Comparison of ENCODE assay signal across 30 mouse cellular contexts in genomic region chr13:98363046-98363445, GRCm38 (mm10). TPM values are rescaled to one million over a fixed set of nuclear protein-coding genes. Genes with fewer than 3 reads are reported as not detected.
DNase-seq lines count a peak whose midpoint lies in the region; ATAC-seq lines count a peak whose summit lies in the region.
"Had no signal": no experiment of that assay in that cellular context is flagged by ENCODE, and none has a peak within 500 bp of the region (broad histone marks: within the 10 kb centered on the region; RNA-seq: fewer than 3 reads in every experiment).

No protein-coding gene starts in this region.

- peak; percentile 49 for DNase-seq in hindbrain, embryonic 11.5 days (ENCODE audit: low spot score)
- DNase-seq in embryo, embryonic 10.5 days (ENCODE audit: low spot score), result peak; percentile 67
- DNase-seq in forelimb bud, embryonic 11.5 days (ENCODE audit: low read depth, low spot score), result peak; percentile 12
- DNase-seq: adrenal gland, adult 2 months; adrenal gland, postnatal 36 days; cerebellum, adult 8-10 months; cerebellum, postnatal 25 days; gastrocnemius, postnatal 25 days; heart, adult 2 months; kidney, adult 9 months; kidney, postnatal 10 days; layer of hippocampus, postnatal 36 days; left cerebral cortex, postnatal 4 days; liver, postnatal 0 days; lung, postnatal 36 days; thymus, postnatal 4 days had no signal

- H3K27ac ChIP-seq in hindbrain, embryonic 11.5 days (ENCODE audit: low read depth, low read length), result no peak overlapping the region
- H3K27ac ChIP-seq in hindbrain, embryonic 13.5 days, result no peak overlapping the region
- H3K27ac ChIP-seq in brown adipose tissue, adult 24 weeks (replicated peaks; ENCODE audit: low read depth, low read length), result no peak overlapping the region
- H3K27ac ChIP-seq in intestine, embryonic 15.5 days, result no peak overlapping the region
- H3K27ac ChIP-seq: heart, adult 2 months; hindbrain, embryonic 10.5 days; hindbrain, postnatal 0 days; liver, embryonic 12.5 days; midbrain, embryonic 12.5 days had no signal

- ATAC-seq in hindbrain, embryonic 11.5 days (ENCODE audit: low FRiP score), result no peak
- ATAC-seq in hindbrain, embryonic 13.5 days (ENCODE audit: low FRiP score), result no peak
- ATAC-seq in intestine, embryonic 15.5 days, result no peak
- ATAC-seq: activated CD4-positive, CD25-positive, alpha-beta regulatory T cell, adult 4 months; hindbrain, postnatal 0 days; intestine, postnatal 0 days; liver, embryonic 12.5 days; liver, postnatal 0 days had no signal

- no peaks in the 10 kb centered on the region for H3K9me3 ChIP-seq in hindbrain, embryonic 11.5 days (ENCODE audit: control insufficient read depth, low read length)
- no peaks in the 10 kb centered on the region for H3K9me3 ChIP-seq in hindbrain, embryonic 13.5 days
- no peaks in the 10 kb centered on the region for H3K9me3 ChIP-seq in intestine, embryonic 15.5 days
- H3K9me3 ChIP-seq: heart, embryonic 12.5 days; hindbrain, embryonic 10.5 days; liver, embryonic 12.5 days; midbrain, embryonic 12.5 days had no signal

- H3K4me2 ChIP-seq in hindbrain, embryonic 11.5 days (replicated peaks; ENCODE audit: low read depth, low read length), result no peak overlapping the region
- no peak overlapping the region for H3K4me2 ChIP-seq in hindbrain, embryonic 13.5 days
- no peak overlapping the region for H3K4me2 ChIP-seq in intestine, embryonic 15.5 days (replicated peaks)
- H3K4me2 ChIP-seq: heart, embryonic 12.5 days; liver, embryonic 12.5 days; midbrain, embryonic 12.5 days had no signal

- H3K4me1 ChIP-seq in hindbrain, embryonic 11.5 days (replicated peaks; ENCODE audit: control insufficient read depth, insufficient read depth, low read length), result peaks cover 7% of the 10 kb centered on the region
- peaks cover 17% of the 10 kb centered on the region for H3K4me1 ChIP-seq in hindbrain, embryonic 13.5 days (replicated peaks)
- H3K4me1 ChIP-seq in brown adipose tissue, adult 24 weeks (ENCODE audit: control insufficient read depth, insufficient read depth, insufficient read length, low read length), result no peaks in the 10 kb centered on the region
- peaks cover 9% of the 10 kb centered on the region for H3K4me1 ChIP-seq in intestine, embryonic 15.5 days (replicated peaks)

- H3K9ac ChIP-seq in hindbrain, embryonic 11.5 days (ENCODE audit: low read depth, low read length), result no peak overlapping the region
- H3K9ac ChIP-seq in hindbrain, embryonic 13.5 days, result no peak overlapping the region
- no peak overlapping the region for H3K9ac ChIP-seq in intestine, embryonic 15.5 days
- H3K9ac ChIP-seq: heart, embryonic 12.5 days; liver, embryonic 12.5 days; liver, postnatal 0 days; midbrain, embryonic 12.5 days had no signal

- no peaks in the 10 kb centered on the region for H3K36me3 ChIP-seq in hindbrain, embryonic 11.5 days (ENCODE audit: control insufficient read depth, insufficient read depth, low read length)
- no peaks in the 10 kb centered on the region for H3K36me3 ChIP-seq in hindbrain, embryonic 13.5 days
- no peaks in the 10 kb centered on the region for H3K36me3 ChIP-seq in intestine, embryonic 15.5 days
- H3K36me3 ChIP-seq: heart, embryonic 12.5 days; hindbrain, embryonic 10.5 days; liver, embryonic 12.5 days; midbrain, embryonic 12.5 days had no signal

- no peak overlapping the region for H3K4me3 ChIP-seq in hindbrain, embryonic 11.5 days (ENCODE audit: low read depth, low read length)
- no peak overlapping the region for H3K4me3 ChIP-seq in hindbrain, embryonic 13.5 days
- 0 out of 2 replicates have a peak overlapping the region, but pooled peaks have one; percentile 6 for H3K4me3 ChIP-seq in brown adipose tissue, adult 24 weeks (ENCODE audit: insufficient read depth, low read depth, low read length)
- H3K4me3 ChIP-seq in intestine, embryonic 15.5 days (replicated peaks), result no peak overlapping the region
- H3K4me3 ChIP-seq: heart, adult 2 months; heart, embryonic 12.5 days; hindbrain, embryonic 10.5 days; liver, embryonic 12.5 days; midbrain, embryonic 12.5 days had no signal

- peaks cover 87% of the 10 kb centered on the region for H3K27me3 ChIP-seq in hindbrain, embryonic 11.5 days (ENCODE audit: control insufficient read depth, insufficient read depth, low read length)
- peaks cover 91% of the 10 kb centered on the region for H3K27me3 ChIP-seq in hindbrain, embryonic 13.5 days
- peaks cover 82% of the 10 kb centered on the region for H3K27me3 ChIP-seq in intestine, embryonic 15.5 days (replicated peaks)
- H3K27me3 ChIP-seq: CH12.LX had no signal

- WGBS in hindbrain, embryonic 11.5 days, result 3% methylated on average over 4 of the region's 4 CpGs
- WGBS in hindbrain, embryonic 13.5 days, result 5% methylated on average over 4 of the region's 4 CpGs
- 12% methylated on average over 4 of the region's 4 CpGs for WGBS in intestine, embryonic 15.5 days

RNA-seq across cellular contexts. Expression of gene Foxd1, which starts 9.0 kb away (rescaled TPM):
- 4.6 and 5.0 TPM in 2 replicates for polyA plus RNA-seq in hindbrain, embryonic 11.5 days (2014; fragmentation: Nextera tagmentation; extraction: Ambion mirVana)
- 0.79 and 1.1 TPM in 2 replicates for polyA plus RNA-seq in hindbrain, embryonic 13.5 days (2015; fragmentation: Nextera tagmentation; extraction: Ambion mirVana)
- not detected in 2 replicates for polyA plus RNA-seq in brown adipose tissue, adult 24 weeks (2012; ENCODE audit: insufficient read depth, insufficient read length, missing spikeins)
- 0.03 TPM in 1 of 2 replicates, not detected in the other for polyA plus RNA-seq in intestine, embryonic 15.5 days (2015; fragmentation: Nextera tagmentation; extraction: Ambion mirVana)
- polyA plus RNA-seq: activated CD4-positive, CD25-positive, alpha-beta regulatory T cell, adult 4 months; heart, postnatal 0 days; intestine, postnatal 0 days; large intestine, adult 2 months; liver, embryonic 12.5 days; liver, postnatal 0 days; lung, embryonic 16.5 days had no signal

RNA-seq across cellular contexts. Expression of gene Btf3, which starts 46.2 kb away (rescaled TPM):
- polyA plus RNA-seq in hindbrain, embryonic 11.5 days (2014; fragmentation: Nextera tagmentation; extraction: Ambion mirVana), result 784 and 800 TPM in 2 replicates
- 585 and 615 TPM in 2 replicates for polyA plus RNA-seq in hindbrain, embryonic 13.5 days (2015; fragmentation: Nextera tagmentation; extraction: Ambion mirVana)
- 246 and 281 TPM in 2 replicates for polyA plus RNA-seq in brown adipose tissue, adult 24 weeks (2012; ENCODE audit: insufficient read depth, insufficient read length, missing spikeins)
- polyA plus RNA-seq in intestine, embryonic 15.5 days (2015; fragmentation: Nextera tagmentation; extraction: Ambion mirVana), result 620 and 754 TPM in 2 replicates

Comparison
In these comparisons a context has a peak if more than half of its experiments do, and no peak if none do; other contexts are left out.
1. DNase-seq: peak in every context shown above with its lines; median percentile 67 in embryo, embryonic 10.5 days; 49 in hindbrain, embryonic 11.5 days; 12 in forelimb bud, embryonic 11.5 days.